ENCODE assay signal across 9 mouse cellular contexts in the genomic region with DNA sequence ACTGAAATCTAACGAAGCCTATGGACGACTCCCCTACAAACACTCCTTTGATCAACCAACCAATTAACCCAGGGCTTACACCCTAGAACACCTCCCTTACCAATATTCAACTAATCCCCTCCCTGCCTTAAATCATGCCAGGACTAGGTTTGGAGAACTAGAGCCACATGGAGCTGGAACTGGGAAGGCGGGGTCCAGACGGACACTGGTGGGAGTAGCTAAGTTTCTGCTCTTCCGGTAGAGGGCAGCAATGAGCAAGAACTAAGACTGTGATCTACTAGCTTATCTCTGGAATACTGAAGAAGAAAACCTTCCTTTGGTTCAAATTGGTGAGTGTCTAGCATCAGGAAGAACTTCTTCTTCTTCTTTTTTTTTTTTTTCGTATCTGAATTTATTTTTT. TPM values are rescaled to one million over a fixed set of nuclear protein-coding genes. Genes with fewer than 3 reads are reported as not detected.
DNase-seq lines count a peak whose midpoint lies in the region; TF ChIP-seq lines count a peak whose summit lies in the region.
"Had no signal": no experiment of that assay in that cellular context is flagged by ENCODE, and none has a peak within 500 bp of the region (broad histone marks: within the 10 kb centered on the region; RNA-seq: fewer than 3 reads in every experiment).

No protein-coding gene starts in this region.

- H3K4me1 ChIP-seq in lung, adult 2 months (ENCODE audit: control insufficient read depth, insufficient read depth, low read length): no peaks in the 10 kb centered on the region

- DNase-seq in lung, adult 2 months: no peak
- no peak for DNase-seq in lung, postnatal 4 days
- DNase-seq in R1 (ENCODE audit: low read depth, low spot score): peak; percentile 73
- peak; percentile 33 for DNase-seq in kidney, adult 9 months
- DNase-seq in retina, postnatal 1 day: peak; percentile 57
- DNase-seq in urinary bladder, postnatal 4 days (ENCODE audit: low spot score in 2 of 2): no peak
- DNase-seq in layer of hippocampus, postnatal 36 days: no peak
- DNase-seq: layer of hippocampus, adult 9-11 months had no signal

- TF ChIP-seq CTCF in lung, adult 2 months (IDR thresholded peaks at IDR 0.05; ENCODE audit: insufficient read depth, low read length): peak; percentile 59

- TF ChIP-seq POLR2A in lung, adult 2 months (IDR thresholded peaks at IDR 0.05; ENCODE audit: borderline replicate concordance, extremely low read depth, low read depth, low read length): no peak

- 57% methylated on average over 6 of the region's 6 CpGs for WGBS in lung, adult 2 months

- no peak overlapping the region for H3K4me3 ChIP-seq in lung, adult 2 months (replicated peaks; ENCODE audit: extremely low read depth, low read depth, low read length)
- H3K4me3 ChIP-seq: midbrain, embryonic 10.5 days had no signal

RNA-seq across cellular contexts. Expression of a gene that starts 25.0 kb away (rescaled TPM):
- polyA plus RNA-seq in lung, adult 2 months (2012; rRNA removed): 10.6 and 13.8 TPM in 2 replicates
- total RNA-seq in layer of hippocampus, postnatal 36 days (2021): 10 to 100 TPM; 17.0 to 17.5 TPM

Comparison
In these comparisons a context has a peak if more than half of its experiments do, and no peak if none do; other contexts are left out.
1. DNase-seq: peak in R1 (single experiment), kidney, adult 9 months (single experiment) and retina, postnatal 1 day (single experiment); none in lung, adult 2 months (single experiment), lung, postnatal 4 days (0 of 2), urinary bladder, postnatal 4 days (0 of 2) and layer of hippocampus, postnatal 36 days (0 of 2).